Mouse (Mus musculus): ENCODE results near the gene Gm26992. TPM values are rescaled to one million over a fixed set of nuclear protein-coding genes. Genes with fewer than 3 reads are reported as not detected.
A peak's percentile ranks its signal among the peaks of the same experiment; 100 is the strongest.

The Gm26992 gene
- polyA plus RNA-seq, 1 experiment from 2014 or later = not detected

DNA sequence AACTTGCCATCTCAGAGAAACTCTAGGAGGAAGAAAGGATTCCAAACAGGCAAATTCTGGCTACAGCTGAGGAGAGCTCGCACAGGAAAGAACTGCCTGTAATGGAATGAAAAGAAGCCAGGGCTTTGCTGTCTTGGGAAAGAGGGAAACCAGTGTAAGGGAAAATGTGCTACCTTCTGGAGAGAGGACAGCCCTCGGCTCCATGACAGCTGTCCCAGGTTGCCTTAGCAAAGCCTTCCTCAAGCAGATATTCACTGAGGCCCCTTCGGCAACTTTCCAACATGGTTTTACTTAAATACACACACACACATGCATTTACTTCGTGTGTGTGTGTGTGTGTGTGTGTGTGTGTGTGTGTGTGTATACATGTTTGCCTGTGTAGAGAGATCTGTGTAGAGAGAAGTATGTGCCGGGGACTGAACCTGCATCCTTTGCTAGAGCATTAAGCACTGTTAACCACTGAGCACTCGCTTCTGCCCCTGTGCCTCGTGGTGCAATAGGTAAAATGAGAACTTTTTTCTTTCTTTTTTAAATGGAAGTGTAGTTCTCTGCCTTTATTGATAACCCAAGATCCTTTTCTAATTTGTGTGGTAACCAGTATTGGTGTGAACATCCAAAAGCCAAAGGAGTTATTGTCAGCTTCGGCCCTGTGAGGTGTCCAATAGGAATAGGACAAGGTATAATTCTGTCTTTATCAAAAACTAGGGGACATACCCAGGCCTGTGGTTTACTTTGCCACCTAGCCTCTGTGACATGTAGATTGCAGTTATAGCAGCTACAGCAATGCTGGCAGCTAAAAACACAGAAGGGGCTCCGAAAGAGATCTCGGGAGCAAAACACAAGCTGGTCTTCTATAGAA is 70.8 kb downstream of the Gm26992 start:
- Histone ChIP-seq H3K4me1 (peaks cover 34% of the 10 kb centered on the region), H3K4me3 (peak overlapping the region; percentile 68), H3K4me2 (peak overlapping the region; percentile 72), H3K9me3 (replicated peaks) (no peaks in the 10 kb centered on the region), H3K36me3 (peaks cover 14% of the 10 kb centered on the region), H3K27me3 (replicated peaks) (no peaks in the 10 kb centered on the region), H3K27ac (peak overlapping the region; percentile 79), H3K9ac (peak overlapping the region; percentile 75)
- ATAC-seq = peak; percentile 61
- 37% methylated on average over 10 of the region's 10 CpGs for WGBS (ENCODE audit: insufficient replicate concordance)

DNA sequence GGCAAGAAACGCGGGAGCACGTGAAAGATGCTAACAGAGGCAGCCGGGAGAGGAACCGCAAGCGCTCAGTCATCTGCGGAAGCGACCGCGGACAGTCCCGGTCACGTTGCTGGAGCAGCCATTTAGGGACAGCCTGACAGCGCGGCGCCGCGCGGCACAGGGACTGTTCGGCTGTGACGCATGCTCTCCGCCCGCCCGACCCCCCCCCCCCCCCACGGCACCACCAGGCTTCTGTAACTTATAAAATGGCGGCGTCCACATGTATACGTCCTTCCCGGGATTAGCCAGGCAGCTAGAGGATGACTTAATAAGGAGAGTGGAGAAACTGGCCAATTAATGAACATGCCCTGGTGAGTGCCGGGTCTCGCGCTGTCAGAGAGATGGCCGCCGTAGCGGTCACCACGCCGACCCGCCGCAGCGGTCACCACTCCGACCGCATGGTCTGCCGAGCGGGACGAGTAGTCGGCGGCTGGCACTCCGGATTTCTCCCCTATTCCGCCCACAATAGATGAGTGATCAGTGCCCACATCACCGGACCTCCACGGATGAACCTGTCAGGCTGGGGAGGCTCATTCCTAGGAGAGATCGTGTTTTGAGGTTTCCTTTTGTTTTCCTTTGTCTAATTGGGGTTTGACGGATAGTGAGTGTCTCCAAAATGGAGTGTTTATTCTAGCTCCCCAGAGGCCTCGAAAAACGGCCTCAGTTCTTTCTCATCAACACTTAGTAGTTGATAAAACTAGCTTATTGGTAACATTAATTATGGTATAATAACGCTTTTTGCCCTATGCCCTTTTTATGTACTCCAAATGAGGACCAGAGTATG is 71.8 kb downstream of the Gm26992 start:
- H3K36me3 ChIP-seq = peaks cover 23% of the 10 kb centered on the region
- H3K27ac ChIP-seq = peak overlapping the region; percentile 79
- H3K4me2 ChIP-seq = peak overlapping the region; percentile 72
- H3K4me3 ChIP-seq = peak overlapping the region; percentile 68
- ATAC-seq = peak; percentile 93
- H3K27me3 ChIP-seq (replicated peaks) = no peaks in the 10 kb centered on the region
- H3K4me1 ChIP-seq = peaks cover 34% of the 10 kb centered on the region
- H3K9ac ChIP-seq = peak overlapping the region; percentile 75
- 0% methylated on average over 41 of the region's 55 CpGs for WGBS (ENCODE audit: insufficient replicate concordance)
- no peaks in the 10 kb centered on the region for H3K9me3 ChIP-seq (replicated peaks)

DNA sequence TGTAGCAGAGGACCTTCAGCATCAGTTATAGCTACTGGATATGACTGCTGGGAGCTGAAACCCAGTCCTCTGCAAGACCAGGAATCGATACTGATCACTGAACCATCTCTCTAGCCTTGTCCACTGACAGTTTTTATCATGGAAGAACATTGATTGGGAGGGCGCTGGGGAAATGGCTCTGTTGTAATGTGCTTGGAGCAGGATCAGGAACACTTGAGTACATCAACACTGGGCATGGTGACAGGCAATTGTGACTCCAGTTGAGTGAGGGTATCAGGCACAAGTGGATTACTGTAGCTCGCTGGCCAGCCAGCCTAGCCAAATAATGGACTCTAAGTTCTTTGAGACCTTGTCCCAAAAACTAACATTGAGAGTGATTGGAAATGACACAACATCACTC is 77.6 kb downstream of the Gm26992 start:
- Histone ChIP-seq H3K27ac (no peak overlapping the region), H3K9me3 (replicated peaks) (no peaks in the 10 kb centered on the region), H3K27me3 (replicated peaks) (no peaks in the 10 kb centered on the region), H3K4me1 (peaks cover 12% of the 10 kb centered on the region), H3K9ac (no peak overlapping the region), H3K4me3 (no peak overlapping the region), H3K36me3 (peaks cover 74% of the 10 kb centered on the region), H3K4me2 (no peak overlapping the region)
- ATAC-seq = no peak
- 96% methylated on average over 3 of the region's 3 CpGs for WGBS (ENCODE audit: insufficient replicate concordance)

DNA sequence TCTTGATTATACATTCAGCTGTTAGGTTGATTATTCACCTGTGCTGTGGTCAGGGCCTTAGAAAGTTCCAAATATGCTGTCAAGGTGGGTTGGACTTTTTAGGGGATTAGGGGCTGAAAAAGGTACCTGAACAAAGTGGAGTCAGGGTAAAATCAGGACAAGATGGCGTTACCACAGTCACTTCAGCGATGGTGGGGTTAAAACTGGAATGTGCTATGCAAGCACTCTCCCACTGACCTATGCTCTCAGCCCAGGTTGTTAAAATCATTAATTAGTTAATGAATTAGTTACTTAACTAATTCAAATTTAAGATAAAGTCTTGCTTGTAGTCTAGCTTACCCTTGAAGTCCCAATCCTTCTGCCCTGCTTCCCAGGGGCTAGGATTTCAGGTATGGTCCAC is 78.3 kb downstream of the Gm26992 start:
- WGBS (ENCODE audit: insufficient replicate concordance) = 84% methylated on average over 2 of the region's 2 CpGs
- Histone ChIP-seq H3K36me3 (peaks cover 81% of the 10 kb centered on the region), H3K4me3 (no peak overlapping the region), H3K27me3 (replicated peaks) (no peaks in the 10 kb centered on the region), H3K27ac (no peak overlapping the region), H3K9ac (no peak overlapping the region), H3K9me3 (replicated peaks) (no peaks in the 10 kb centered on the region), H3K4me1 (peaks cover 6% of the 10 kb centered on the region), H3K4me2 (no peak overlapping the region)
- ATAC-seq = no peak

DNA sequence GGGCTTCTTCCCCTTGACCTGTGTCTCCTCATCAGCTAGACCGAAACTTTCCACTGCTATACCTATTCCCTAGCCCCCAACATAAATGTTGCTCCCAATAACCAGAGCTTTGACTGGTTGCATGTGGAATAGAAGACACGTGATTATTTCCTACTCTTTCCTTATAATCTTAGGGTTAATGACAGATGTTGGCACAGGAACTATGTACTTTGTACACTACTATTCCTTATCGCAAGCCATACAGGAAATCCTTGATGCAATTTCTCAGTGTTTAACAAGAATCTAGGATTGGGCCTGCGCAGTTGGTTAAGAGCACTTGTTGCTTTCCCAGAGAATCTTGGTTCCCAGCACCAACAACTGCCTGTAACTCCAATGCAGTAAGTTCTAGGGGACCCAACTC is 86.4 kb downstream of the Gm26992 start:
- WGBS (ENCODE audit: insufficient replicate concordance) = 86% methylated on average over 4 of the region's 4 CpGs
- no peak overlapping the region for H3K9ac ChIP-seq
- ATAC-seq = no peak
- H3K4me1 ChIP-seq = no peaks in the 10 kb centered on the region
- H3K9me3 ChIP-seq (replicated peaks) = no peaks in the 10 kb centered on the region
- peaks cover 56% of the 10 kb centered on the region for H3K36me3 ChIP-seq
- no peaks in the 10 kb centered on the region for H3K27me3 ChIP-seq (replicated peaks)
- H3K4me3 ChIP-seq = no peak overlapping the region
- H3K4me2 ChIP-seq = no peak overlapping the region
- H3K27ac ChIP-seq = no peak overlapping the region

DNA sequence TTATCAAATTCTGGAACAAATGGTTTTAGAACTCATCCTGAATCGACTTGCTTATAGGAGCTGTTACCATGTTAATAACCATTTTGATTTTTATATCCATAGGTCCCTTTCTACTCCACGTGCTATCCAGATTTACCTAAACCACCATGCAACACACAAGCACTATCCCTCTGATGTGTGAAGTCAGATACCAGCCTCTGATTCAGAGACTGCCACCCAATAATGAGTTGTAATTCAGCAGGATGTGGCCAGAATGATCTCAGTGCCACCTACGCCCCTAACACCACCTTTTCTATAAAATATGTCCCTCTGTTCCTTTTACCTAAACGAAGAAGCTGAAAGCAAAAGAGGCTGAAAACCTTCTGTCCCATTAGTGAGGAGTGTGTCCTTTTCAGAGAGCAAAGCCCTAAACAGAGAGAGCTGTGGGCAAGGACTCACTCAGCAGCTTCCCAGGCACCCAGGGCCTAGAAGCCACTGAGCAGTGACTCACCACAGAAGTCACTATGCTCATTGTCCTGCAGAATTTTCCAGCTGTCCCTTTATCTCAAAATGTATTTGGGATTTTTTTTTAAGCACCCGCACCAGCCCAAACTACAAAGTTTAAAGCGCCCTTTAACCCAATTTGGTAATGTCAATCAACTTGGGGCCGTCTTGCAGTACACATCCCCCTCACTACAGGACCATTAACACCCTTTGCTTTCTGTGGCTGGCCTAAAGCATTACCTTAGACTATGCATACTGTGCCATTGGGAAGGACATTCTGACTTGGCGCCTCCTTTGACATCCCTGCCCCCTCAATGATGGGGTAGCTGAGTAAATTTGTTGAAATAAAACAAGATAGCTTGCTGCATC is 87.6 kb downstream of the Gm26992 start:
- Histone ChIP-seq H3K4me1 (0 out of 2 replicates have a peak, but pooled peaks cover 5% of the 10 kb centered on the region), H3K27me3 (replicated peaks) (no peaks in the 10 kb centered on the region), H3K9ac (no peak overlapping the region), H3K9me3 (replicated peaks) (no peaks in the 10 kb centered on the region), H3K27ac (no peak overlapping the region), H3K4me3 (no peak overlapping the region), H3K4me2 (no peak overlapping the region), H3K36me3 (peaks cover 47% of the 10 kb centered on the region)
- WGBS (ENCODE audit: insufficient replicate concordance) = 67% methylated on average over 8 of the region's 8 CpGs
- no peak for ATAC-seq

DNA sequence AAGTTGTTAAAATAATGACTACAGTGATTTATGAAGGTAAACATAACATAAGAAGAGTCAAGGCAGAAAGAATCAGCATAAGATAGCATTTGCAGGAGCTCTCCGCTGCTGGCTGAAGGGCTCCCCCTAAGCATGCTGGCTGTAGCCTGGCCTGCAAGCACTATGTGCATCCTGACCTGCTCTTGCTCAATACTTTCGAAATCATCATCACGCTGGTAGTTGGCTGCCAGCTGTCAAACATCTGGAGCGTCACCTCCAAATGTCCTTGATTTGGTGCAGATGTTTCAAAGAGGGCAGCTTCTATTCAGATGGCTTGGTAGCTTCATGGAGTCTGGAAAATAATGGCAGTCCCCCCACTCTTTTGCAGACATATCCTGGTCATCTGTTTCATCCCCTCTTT is 93.0 kb downstream of the Gm26992 start:
- Histone ChIP-seq H3K36me3 (peaks cover 1% of the 10 kb centered on the region; the same call in 1 of the 2 replicates), H3K27me3 (replicated peaks) (no peaks in the 10 kb centered on the region), H3K9ac (no peak overlapping the region), H3K4me3 (no peak overlapping the region), H3K27ac (no peak overlapping the region), H3K4me1 (peaks cover 26% of the 10 kb centered on the region), H3K9me3 (replicated peaks) (no peaks in the 10 kb centered on the region), H3K4me2 (no peak overlapping the region)
- 65% methylated on average over 4 of the region's 4 CpGs for WGBS (ENCODE audit: insufficient replicate concordance)
- ATAC-seq = no peak

DNA sequence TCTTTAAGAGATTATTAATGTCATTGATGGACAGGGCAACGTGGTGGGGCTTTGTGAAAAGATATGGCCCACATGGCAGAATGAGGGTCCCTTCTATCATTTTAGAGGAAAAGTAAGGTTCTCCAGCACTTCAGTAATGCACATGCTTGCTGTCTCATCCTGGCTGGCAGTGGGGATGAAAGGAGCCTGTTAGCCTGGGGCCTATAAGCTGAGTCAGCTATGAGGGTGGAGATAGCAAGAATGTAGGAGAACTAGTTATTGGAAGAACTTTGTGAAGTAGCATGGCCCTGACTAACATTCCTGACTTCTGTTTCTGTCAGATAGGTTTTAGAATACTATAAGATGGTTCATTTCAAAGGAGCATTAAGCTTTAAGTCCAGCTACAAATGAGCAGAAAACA is 93.5 kb downstream of the Gm26992 start:
- ATAC-seq = peak; percentile 42; the same call in 1 of the 2 replicates
- 56% methylated on average over 1 of the region's 1 CpGs for WGBS (ENCODE audit: insufficient replicate concordance)

DNA sequence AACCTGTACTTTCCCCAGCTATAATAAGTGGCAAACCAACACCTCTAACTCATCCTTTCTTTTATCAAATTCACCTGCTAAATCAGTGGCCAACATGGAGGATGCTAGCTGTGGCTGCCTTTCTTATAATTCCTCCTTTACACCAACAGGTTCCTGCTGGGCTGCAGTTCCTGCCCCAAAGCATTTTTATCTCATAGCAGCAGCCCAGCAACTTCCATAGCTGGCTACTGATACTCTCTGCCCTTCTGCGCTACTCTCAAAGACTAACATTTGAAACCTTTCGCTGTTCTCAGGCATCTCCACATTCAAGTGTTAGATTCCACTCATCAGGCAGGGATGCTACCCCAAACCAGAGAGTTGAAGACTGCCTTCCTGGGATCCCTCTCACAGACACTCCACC is 97.0 kb downstream of the Gm26992 start:
- H3K27ac ChIP-seq = peak overlapping the region; percentile 20; the same call in 1 of the 2 replicates
- no peaks in the 10 kb centered on the region for H3K27me3 ChIP-seq (replicated peaks)
- H3K9ac ChIP-seq = no peak overlapping the region
- H3K4me3 ChIP-seq = no peak overlapping the region
- 54% methylated on average over 2 of the region's 2 CpGs for WGBS (ENCODE audit: insufficient replicate concordance)
- ATAC-seq = peak; percentile 68; the same call in 1 of the 2 replicates
- no peaks in the 10 kb centered on the region for H3K36me3 ChIP-seq
- 0 out of 2 replicates have a peak overlapping the region, but pooled peaks have one; percentile 3 for H3K4me2 ChIP-seq
- no peaks in the 10 kb centered on the region for H3K9me3 ChIP-seq (replicated peaks)
- peaks cover 24% of the 10 kb centered on the region for H3K4me1 ChIP-seq

More for the DNA sequence above, 93.5 kb downstream of the Gm26992 start:
- no peaks in the 10 kb centered on the region for H3K36me3 ChIP-seq
- H3K4me2 ChIP-seq = no peak overlapping the region
- H3K27ac ChIP-seq = no peak overlapping the region
- H3K9ac ChIP-seq = no peak overlapping the region
- H3K4me3 ChIP-seq = no peak overlapping the region
- H3K9me3 ChIP-seq (replicated peaks) = no peaks in the 10 kb centered on the region
- H3K27me3 ChIP-seq (replicated peaks) = no peaks in the 10 kb centered on the region
- H3K4me1 ChIP-seq = peaks cover 28% of the 10 kb centered on the region

DNA sequence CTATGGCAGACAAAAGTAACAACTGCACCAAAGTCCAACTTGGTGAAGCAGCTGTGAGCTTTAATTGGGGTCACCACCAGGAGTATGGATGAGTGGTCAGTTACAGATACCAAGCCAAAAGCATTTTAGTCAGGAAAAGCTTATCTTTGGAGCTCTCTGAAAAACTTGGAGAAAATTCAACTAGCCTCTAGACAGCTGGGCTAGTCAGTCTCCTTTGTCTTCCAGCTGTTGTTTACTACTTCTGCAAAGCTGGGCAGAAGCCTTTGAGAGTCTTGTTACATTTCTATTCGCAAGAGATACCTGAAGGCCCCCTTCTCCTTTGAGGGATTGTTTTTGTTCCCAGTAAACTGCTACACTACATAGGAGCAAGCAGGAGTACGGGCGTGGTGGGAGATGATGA is 97.7 kb downstream of the Gm26992 start:
- Histone ChIP-seq H3K27me3 (replicated peaks) (no peaks in the 10 kb centered on the region), H3K9ac (no peak overlapping the region), H3K36me3 (no peaks in the 10 kb centered on the region), H3K27ac (no peak overlapping the region), H3K4me3 (no peak overlapping the region), H3K4me2 (no peak overlapping the region), H3K9me3 (replicated peaks) (no peaks in the 10 kb centered on the region), H3K4me1 (peaks cover 23% of the 10 kb centered on the region)
- ATAC-seq = no peak
- 54% methylated on average over 3 of the region's 3 CpGs for WGBS (ENCODE audit: insufficient replicate concordance)

DNA sequence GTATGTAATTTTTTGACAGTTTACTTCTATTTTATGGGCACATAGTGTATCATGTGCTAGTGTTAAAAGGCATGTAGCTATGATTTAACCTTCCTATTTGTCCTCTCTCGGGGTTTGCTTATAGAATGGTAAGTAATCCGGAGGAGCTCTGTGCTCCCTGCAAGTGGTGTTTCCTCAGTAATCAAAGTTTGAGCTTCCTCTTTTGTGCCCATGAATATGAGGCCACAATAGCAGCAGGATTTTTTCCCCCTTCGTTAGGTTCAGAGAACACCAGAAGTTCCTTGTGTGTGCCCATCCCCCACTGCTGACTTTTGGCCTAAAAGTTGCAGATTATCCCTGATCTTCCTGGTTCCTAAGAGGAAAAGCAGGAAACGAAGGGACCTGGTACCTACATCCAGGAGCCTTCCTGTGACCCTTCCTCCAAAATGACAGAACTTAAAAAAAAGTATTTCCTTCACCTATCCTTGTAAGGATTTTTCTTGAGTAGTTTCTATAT is 99.5 kb downstream of the Gm26992 start:
- Histone ChIP-seq H3K27ac (no peak overlapping the region), H3K36me3 (no peaks in the 10 kb centered on the region), H3K9me3 (replicated peaks) (no peaks in the 10 kb centered on the region), H3K4me2 (no peak overlapping the region), H3K4me3 (no peak overlapping the region), H3K9ac (no peak overlapping the region), H3K27me3 (replicated peaks) (no peaks in the 10 kb centered on the region), H3K4me1 (peaks cover 18% of the 10 kb centered on the region)
- 45% methylated on average over 4 of the region's 4 CpGs for WGBS (ENCODE audit: insufficient replicate concordance)
- no peak for ATAC-seq
